Mouse (Mus musculus): ENCODE measurements around the gene Disc1. TPM values are rescaled to one million over a fixed set of nuclear protein-coding genes. Genes with fewer than 3 reads are reported as not detected.
A peak's percentile ranks its signal among the peaks of the same experiment; 100 is the strongest.

The Disc1 gene
- total RNA-seq, 4 experiments from 2014 or later = 4.3 to 5.0 (median 4.8) TPM

DNA sequence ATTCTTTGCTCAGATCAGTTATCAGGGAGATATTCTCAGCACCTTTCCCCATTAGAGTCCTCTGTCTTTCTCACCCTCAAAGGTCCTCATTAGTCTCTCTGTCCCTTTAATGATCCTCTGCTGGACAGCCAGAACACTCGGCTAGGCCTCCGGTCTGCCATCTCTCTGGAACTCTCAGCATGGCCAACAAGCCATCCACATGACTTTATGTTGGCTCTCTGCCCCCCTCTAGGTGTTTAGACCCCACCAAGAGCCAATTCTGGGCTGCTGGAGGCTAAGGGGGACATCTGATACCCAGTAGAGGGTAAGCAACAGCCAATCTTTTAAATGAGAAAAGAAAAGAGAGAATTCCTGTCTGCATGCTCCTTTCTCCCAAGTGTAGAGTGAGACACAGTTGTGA is 203.7 kb downstream of the Disc1 start:
- DNase-seq (ENCODE audit: low spot score in 2 of 2) = no peak

DNA sequence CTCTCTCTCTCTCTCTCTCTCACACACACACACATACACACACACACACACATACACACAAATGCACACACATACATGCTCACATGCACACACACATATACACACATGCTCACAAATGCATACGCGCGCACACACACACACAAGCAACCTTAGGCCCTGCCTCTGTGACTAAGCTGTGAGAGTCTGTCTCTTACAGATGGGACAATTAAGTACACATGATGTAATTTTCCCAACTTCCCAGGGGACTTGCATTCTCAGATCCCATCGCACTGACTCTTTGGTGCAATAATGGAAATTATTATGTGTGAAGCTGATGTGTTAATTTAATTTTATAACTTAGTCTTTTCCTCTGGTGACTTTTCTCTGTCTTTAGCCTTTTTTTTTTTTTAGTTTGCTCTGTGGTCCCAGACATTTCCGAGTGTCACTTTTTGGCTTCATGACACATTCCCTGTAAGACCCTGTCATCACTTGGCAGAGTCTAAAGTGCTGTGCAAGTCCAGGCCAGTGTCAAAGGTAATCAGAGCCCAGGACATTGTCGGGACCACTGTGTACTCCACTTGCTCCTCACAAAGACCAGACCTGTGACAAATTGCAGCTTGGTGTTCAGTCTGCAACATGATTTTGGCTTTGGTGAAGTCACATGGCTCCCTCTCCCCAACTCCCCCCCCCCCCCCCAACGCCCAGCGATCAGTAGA is 205.0 kb downstream of the Disc1 start:
- DNase-seq (ENCODE audit: low spot score in 2 of 2) = no peak

- DNase-seq (ENCODE audit: low spot score in 2 of 2) = peak in 1 of 2 experiments; percentile 14
Observed at GRCm38 (mm10) chr8:125268181-125268705, 214.2 kb downstream of the Disc1 start.

DNA sequence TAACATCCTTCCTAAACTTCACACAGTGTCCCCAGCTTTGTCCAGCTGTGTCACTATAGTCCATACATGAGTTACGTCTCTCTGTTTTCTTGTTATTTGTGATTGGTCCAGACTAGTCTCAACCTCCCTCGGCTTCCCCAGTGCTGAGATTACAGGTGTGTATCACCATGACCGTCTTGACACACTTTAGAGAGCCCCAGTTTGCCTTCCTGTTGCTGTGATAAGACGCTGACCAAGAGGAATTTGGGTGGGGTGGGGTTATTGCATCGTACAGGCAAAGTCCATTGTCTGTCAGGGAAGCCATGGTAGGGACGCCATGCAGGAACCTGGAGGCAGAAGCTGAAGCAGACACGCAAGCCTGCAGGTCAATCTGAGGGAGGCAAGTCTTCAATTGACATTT is 216.3 kb downstream of the Disc1 start:
- DNase-seq (ENCODE audit: low spot score in 2 of 2) = no peak

DNA sequence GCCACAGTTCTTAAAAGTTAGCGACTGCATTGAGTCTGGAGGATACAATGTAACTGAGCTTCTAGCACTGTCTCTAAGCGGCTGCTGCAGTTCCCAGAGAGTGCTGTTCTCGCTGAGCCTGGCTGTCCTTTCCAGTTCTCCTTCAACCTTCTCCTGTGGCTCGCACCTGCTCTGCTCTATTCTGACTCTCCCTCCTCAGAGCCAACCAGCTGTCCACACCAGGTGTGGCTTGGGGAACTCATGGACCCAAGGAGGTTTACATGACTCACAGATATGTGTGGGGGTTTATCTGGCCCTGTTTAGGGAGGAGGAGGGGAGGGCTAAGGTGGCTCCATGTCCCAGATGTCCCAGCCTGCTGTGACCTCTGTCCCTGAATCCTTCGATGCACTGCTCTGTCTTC is 217.4 kb downstream of the Disc1 start:
- no peak for DNase-seq (ENCODE audit: low spot score in 2 of 2)

DNA sequence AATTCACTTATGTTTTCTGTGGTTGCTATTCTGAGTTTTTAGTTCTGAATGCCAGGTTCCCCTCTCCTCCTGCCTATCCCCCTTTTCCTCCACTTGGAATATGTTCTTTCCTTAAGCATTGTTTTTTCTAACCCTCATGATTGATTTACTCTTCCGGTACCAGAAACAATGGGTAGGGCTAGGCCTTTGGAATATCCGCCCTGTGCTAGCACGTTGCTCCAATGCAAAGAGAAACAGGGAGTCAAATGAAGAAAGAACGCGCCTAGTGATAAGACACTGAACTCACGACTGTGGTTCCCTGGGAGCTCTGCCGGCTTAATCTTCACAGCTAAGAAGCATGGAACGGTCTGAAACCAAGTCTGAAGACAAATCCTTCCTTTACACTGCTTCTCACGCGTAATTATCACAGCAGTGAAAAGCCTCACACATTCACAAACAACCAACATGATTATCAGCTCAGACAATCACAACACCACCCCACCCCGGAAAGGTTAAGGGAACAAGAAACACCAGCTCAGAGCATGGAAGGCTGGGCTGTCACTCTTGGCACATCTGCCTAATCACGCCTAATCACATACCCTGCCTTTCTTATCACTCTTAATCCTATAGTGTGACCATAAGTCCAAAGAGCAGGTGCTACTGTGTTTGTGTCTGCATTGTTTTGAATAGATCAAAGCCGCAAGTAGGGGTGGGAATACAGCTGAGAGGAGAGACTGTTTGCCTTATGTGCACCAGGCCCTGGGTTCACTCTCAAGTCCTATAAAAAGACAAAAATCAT is 218.3 kb downstream of the Disc1 start:
- no peak for DNase-seq (ENCODE audit: low spot score in 2 of 2)

DNA sequence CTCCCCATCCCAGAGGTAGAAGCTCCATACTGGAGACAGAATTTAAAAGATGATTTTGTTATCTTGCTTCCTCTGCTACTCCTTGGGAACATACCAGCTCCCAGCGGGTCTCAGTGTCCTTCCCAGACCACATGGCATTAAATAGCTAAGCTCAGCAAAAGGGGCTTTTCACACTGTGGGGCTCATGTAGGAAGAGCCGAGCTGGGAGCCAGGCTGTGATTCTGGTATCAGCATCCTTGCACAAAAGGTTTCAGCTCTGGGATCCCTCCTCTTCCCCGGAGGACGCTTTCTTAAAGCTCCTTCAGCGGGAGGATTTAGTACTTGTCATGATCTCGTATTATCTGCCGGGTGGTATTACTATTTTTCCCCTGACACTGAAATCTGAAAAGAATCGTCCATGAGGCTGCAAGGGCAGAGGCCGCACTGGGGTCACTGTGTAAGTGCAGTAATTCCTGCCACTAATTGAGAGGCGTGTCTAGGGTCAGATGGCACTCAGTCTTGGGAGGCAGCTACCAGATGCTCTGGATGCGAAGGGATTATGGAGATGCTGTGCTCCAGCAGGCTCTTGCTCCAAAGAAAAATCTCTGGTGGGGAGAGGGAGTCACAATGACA is 223.2 kb downstream of the Disc1 start:
- DNase-seq (ENCODE audit: low spot score in 2 of 2) = no peak

- DNase-seq (ENCODE audit: low spot score in 2 of 2) = no peak
Observed at GRCm38 (mm10) chr8:125279156-125279555, 225.2 kb downstream of the Disc1 start.

GRCm38 (mm10) chr8:125279892-125280291 is 225.9 kb downstream of the Disc1 start:
- no peak for DNase-seq (ENCODE audit: low spot score in 2 of 2)

DNA sequence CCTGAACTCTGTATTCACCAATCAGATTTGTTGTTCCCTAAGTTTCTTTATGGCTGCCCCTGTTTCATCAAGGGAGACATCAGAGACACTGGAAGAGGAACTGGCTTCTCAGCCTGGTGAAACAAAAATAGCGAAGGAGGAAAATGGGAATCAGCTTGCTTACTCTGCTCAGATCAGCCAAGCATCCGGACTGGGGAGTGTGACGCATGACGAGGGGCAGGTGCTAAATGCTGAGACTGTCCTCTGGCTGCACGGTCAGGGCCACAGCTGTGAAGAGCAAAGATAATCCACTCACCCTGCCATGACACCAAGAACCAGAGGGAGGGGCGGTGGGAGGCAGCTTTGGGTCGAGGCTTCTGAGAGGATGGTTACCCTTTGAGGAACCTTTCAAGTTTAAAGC is 228.5 kb downstream of the Disc1 start:
- peak in 1 of 2 experiments; percentile 15 for DNase-seq (ENCODE audit: low spot score in 2 of 2)

DNA sequence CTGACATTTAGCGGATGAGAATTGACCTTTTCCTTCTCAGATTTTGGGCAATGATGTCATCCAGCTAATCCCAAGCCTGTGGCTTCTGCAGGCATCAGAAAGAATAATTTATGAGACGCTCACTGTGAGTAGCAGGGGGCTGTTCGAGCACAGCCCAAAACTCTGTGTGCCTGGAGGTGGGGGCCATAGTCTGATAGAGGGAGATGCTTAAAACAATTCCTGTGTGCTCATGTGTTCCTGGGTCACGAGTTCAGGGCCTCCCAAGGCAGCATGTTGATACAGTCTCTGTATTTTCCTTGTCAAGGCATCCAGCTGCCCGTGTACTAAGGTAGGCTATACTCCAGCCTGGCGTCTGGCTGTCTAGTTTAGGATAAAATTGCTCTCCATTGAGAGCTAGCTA is 229.5 kb downstream of the Disc1 start:
- no peak for DNase-seq (ENCODE audit: low spot score in 2 of 2)

DNA sequence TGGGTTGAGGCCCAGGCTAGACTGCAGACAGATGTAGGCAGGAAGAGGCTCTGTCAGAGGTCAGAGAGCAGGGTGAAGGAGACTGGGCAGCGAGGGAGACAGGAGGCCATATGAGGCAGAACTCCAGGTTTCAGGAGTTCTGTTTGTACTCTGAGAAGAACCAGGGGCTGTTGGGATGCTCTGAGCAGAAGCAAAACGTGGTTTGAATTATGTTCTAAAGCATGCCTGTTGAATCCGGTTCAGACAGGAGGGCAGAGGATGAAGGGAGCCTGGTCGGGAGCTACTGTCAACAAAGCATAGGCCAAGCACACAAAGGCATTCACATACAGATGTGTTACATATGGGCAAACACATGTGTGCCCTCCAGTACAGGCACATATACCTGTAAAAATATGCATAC is 230.9 kb downstream of the Disc1 start:
- no peak for DNase-seq (ENCODE audit: low spot score in 2 of 2)

DNA sequence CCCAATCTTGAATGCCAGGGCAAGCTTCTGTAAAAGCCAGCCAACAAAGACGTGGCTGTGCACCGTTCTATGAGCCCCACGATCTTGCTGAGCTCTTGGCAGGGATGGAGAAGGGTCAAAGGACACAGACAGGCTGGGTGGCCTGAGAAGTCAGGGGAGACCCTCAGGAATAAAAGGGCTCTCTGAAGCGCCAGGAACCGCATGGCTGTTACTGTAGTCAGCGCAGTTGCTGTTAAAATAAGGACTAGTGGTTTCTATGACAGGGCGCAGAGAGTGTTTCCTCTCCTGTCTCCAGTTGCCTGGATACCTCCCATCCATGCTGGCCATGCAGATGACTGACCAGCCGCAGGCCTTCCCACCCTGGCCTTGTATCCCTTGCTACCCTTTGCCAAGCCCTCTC is 231.4 kb downstream of the Disc1 start:
- DNase-seq (ENCODE audit: low spot score in 2 of 2) = no peak

- DNase-seq (ENCODE audit: low spot score in 2 of 2) = no peak
Observed at GRCm38 (mm10) chr8:125285966-125286681, 232.1 kb downstream of the Disc1 start.

- no peak for DNase-seq (ENCODE audit: low spot score in 2 of 2)
Observed at GRCm38 (mm10) chr8:125287311-125287710, 233.3 kb downstream of the Disc1 start.

- DNase-seq (ENCODE audit: low spot score in 2 of 2) = no peak
Observed at GRCm38 (mm10) chr8:125287841-125288341, 233.9 kb downstream of the Disc1 start.

- no peak for DNase-seq (ENCODE audit: low spot score in 2 of 2)
Observed at GRCm38 (mm10) chr8:125291506-125291905, 237.5 kb downstream of the Disc1 start.

DNA sequence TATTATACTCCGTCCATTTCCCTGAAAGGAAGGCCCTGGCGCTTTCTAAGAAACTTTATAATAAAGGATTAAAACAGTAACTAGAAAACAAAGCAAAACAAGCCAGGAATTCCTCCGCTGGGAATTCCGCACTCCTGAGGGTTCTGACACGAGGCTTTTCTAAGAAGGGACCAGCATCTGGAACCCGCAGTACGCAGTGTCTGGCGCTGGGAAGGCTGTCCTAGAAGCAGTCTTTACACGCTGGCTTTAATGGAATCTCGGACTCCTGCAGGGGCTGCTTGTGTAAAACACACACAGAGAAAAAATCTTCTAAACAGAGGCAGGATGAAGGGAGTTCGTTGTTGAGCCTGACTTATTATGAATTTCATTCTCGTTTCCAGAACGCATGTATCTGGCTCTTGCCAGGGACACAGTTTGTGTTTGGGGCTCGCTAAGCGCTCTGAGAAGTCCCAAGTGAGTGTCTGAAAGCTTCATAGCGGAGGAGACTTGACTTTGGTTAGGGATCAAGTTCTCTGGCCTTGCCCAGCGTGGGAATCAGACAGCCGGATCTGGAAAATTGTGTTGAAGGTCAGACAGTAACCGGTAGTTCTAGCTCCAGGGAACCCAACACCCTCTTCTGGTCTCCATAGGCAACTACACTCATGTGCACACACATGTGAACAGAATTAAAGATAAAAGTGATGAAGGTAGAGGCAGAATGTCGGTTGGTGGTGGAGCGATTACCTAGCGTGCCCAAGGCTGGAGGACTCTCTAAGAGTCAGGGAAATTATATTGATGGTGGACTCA is 238.1 kb downstream of the Disc1 start:
- DNase-seq (ENCODE audit: low spot score in 2 of 2) = no peak

- DNase-seq (ENCODE audit: low spot score in 2 of 2) = peak; percentile 27 to 36
Observed at GRCm38 (mm10) chr8:125292933-125293591, 239.1 kb downstream of the Disc1 start.

DNA sequence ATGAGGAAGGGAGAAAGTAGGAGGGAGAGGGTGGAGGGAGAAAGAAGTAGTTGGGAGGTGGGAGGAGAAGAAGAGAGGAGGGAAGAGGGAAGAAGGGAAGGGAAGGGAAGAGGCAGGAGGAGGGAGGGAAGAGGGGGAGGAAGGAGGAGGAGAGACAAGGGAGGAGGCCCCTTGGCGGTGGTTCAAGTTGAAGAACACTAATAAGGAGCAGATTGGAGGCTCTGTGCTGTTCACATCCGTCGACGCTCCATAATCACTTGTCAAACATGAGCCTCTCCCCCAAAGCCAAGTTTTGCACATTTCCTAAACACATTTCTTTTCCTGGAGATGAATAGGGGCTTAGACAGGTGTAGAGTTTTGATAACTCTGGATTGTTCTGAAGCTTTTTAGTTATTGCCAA is 245.3 kb downstream of the Disc1 start:
- no peak for DNase-seq (ENCODE audit: low spot score in 2 of 2)

Measured in layer of hippocampus, adult 8-10 months (tissue).